Mouse (Mus musculus): Measurements from ENCODE around the gene March4.

DNA sequence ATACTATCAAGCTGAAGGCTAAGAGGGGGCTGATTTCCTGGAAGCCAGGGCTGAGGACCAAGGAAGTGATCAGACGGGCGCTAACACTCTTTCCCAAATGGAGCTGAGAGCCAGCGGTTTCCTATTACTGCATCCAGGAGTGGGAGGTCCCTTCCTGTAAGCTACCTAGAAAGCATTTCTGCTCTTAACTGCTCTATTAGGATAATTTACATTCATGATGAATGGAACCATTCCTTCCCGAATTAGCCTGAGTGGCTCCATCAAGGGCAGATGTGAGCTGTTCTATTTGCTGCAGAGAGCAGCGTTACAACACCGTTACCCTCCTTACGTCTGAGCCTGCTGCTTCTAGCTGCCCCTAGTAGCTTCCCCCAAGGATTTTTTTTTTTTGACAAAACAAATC, 37.3 kb upstream of the March4 start:
- no peak for TF ChIP-seq POLR2A (IDR thresholded peaks at IDR 0.05; ENCODE audit: insufficient read depth, low read length)
- TF ChIP-seq CTCF (IDR thresholded peaks at IDR 0.05; ENCODE audit: low read depth, low read length): no peak

All from ES-Bruce4 (cell line).